Mouse (Mus musculus) E14TG2a.4 (cell line): ENCODE results near the gene Tyms.

Experiments used
- CTCF ChIP-seq: conservative IDR thresholded peaks from 2 replicates; pipeline ENCODE4 v1.5.1; 2014; ENCODE audit warnings: low read length
- NANOG ChIP-seq: IDR thresholded peaks from 2 replicates; pipeline ENCODE4 v1.6.1; 2014; ENCODE audit warnings: borderline replicate concordance, low read length, mixed read lengths
- POU5F1 ChIP-seq: IDR thresholded peaks from 2 replicates; pipeline ENCODE4 v1.6.1; 2014; ENCODE audit warnings: low read length, borderline replicate concordance

DNA sequence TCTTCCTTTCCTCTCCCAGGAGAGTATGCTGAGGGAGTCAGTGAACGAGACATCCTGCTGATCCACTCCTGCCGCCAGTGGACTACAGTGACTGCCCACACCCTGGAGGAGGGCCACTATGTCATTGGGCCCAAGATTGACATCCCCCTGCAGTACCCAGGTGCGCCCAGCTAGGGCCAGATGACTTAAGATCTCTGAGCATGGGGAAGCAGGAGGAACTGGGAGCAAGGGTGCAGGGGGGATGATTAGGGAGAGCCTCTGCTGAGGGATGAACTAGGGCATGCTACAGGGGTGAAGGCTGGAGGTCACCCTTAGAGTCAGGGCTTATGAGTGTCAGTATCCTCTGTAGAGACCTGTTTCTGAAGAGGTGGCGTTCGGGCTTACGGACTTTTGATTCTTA, 34.8 kb upstream of the Tyms start:
- TF ChIP-seq CTCF (no peak), POU5F1 (no peak), NANOG (no peak)
